Mouse (Mus musculus): ENCODE measurements around the gene Hist1h2bq.
"Not testable (repeated sequence)": the region's sequence is repeated elsewhere in the genome, so short reads cannot be mapped to it uniquely, and the experiment has no call there.

Gene Hist1h2bq

DNA sequence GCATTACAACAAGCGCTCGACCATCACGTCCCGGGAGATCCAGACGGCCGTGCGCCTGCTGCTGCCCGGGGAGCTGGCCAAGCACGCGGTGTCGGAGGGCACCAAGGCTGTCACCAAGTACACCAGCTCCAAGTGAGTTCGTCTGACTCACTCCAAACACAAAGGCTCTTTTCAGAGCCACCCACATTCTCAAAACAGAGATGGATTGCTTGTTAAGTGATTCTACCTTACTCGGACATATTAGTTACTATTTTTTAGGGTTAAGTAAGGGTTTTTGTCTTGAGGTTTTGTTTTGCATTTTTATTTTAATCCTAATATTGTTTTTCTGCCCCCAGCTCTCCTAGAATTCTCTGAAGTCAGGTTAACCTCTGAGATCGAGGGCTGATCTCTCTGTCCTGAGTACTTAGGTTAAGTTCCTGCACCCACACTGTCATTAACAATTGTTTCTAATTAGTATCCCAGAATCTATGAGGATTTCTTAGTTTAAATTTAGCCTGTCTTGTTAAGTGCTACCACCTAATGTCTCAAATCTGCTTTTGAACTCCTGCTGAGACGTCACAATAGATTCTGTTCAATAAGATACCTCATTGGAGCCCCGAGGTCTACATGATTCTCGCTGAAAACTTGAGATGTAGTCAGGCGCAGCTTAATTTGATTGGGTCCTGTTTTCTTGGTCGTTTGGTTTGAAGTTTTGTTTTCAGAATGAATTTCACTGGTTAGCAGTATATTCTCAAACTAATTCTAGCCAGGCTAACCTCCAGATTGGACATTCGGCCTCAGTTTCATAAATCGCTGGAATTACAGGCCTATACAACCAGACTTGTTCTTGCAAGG lies 22.0 kb downstream of the Hist1h2bq start:
- no peak for DNase-seq

DNA sequence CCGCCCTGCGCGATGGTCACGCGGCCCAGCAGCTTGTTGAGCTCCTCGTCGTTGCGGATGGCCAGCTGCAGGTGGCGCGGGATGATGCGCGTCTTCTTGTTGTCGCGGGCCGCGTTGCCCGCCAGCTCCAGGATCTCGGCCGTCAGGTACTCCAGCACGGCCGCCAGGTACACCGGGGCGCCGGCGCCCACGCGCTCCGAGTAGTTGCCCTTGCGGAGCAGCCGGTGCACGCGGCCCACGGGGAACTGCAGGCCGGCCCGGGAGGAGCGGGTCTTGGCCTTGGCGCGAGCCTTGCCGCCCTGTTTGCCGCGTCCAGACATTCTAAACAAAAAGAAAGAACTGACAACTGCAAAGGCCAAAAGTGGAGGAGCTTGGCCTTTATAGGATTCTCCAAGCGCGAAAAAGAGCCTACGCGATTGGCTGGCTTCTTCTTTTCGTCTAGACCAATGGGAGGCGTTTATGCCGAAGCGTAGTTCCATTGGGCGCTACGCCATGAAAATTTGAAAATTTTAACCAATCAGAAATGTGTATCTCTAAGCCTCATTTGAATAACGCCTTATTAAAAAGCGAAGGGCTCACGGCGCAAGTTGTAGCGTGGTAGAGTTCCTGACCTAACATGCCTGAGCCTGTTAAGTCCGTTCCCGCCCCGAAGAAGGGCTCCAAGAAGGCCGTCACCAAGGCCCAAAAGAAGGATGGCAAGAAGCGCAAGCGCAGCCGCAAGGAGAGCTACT lies 22.9 kb downstream of the Hist1h2bq start, which contains the start of the genes Hist1h2an and Hist1h2bp:
Hist1h2an (minus strand) TSS at position 320 of the 731 bp plus-strand sequence.
Hist1h2bp (plus strand) TSS at position 563 of the 731 bp plus-strand sequence.
- DNase-seq: peak; percentile 78

DNA sequence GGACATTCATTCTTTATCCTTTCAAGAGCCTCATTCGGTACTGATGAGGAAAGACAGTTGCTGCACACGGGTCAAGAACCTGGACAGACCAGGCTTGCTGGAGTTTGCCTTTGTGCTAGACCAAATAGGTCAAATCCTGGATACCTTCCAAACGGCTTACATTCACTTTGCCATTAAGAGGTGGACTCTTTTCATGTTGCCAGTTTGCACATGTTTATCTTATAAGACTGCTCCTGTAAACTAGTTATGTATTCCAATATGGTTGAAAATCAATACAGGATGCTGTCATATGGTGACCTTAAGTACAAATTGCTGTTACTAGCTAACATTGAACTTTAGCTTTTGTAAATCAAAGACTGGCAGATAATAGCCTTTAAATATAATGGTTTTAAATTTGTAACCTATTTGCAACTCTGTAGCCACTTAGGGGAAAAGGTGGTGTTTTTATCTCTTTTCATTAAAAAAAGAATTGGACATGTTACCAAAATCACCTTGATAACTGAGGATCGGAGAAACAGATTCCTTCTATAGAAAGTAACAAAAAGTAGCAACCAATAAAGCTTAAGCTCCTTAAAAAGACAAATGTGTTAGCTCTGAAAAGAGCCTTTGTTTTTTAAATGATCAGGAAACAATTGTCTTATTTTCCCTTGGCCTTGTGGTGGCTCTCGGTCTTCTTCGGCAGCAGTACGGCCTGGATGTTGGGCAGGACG lies 23.7 kb downstream of the Hist1h2bq start:
- no peak for DNase-seq

DNA sequence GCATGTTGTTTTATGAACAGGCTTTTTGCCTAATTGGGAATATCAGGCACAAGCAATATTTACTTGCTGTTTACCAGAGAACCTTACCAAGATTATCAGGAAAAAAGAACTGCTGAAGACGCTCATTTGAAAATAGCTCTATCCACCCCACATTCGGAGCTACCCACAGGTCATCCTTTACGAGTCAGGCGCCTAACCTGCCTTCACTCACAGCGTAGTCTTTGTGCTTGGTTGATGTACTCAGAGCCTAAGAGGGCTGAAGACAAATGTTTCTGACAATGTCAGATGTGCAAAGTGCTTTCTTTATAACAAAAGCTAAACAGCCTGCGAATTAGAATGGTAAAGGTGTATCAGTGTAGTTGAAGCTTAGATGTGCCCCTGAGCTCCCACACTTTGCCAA lies 25.7 kb downstream of the Hist1h2bq start:
- DNase-seq: no peak

DNA sequence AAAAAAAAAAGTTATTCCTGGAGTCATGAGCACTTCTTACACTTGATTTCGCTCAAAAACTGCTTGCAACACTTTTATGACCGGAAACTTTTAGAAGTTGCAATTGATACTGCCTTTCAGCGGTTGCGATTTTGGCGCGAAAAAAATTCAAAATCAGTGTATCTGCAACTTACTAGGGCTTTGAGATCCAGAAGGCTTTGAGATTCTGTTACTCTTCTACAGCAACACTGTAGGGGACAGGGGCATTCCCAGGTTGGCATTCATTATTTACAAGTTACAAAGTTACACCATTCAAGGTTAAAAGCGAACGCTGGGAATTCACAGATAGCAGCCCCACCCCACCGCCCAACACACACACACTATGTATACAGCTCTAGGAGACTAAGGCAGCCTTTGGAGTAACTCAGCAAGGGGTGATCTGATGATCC lies 26.2 kb downstream of the Hist1h2bq start:
- no peak for DNase-seq

DNA sequence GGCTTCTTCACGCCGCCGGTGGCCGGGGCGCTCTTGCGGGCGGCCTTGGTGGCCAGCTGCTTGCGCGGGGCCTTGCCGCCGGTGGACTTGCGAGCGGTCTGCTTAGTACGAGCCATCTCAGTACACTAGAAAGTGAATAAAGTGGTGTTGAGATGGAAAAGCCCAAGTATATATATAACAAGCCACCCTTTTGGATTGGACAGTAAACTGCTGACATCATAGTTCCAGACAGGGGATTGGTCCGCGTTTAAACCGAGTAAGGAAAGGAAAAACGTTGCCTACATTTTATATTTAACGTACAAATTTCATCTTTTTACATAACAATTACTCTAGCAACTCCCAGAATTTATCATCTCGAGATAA lies 26.8 kb downstream of the Hist1h2bq start, which contains the start of gene Hist1h3i:
Hist1h3i (minus strand) TSS at position 116 of the 363 bp plus-strand sequence.
- no peak for DNase-seq

DNA sequence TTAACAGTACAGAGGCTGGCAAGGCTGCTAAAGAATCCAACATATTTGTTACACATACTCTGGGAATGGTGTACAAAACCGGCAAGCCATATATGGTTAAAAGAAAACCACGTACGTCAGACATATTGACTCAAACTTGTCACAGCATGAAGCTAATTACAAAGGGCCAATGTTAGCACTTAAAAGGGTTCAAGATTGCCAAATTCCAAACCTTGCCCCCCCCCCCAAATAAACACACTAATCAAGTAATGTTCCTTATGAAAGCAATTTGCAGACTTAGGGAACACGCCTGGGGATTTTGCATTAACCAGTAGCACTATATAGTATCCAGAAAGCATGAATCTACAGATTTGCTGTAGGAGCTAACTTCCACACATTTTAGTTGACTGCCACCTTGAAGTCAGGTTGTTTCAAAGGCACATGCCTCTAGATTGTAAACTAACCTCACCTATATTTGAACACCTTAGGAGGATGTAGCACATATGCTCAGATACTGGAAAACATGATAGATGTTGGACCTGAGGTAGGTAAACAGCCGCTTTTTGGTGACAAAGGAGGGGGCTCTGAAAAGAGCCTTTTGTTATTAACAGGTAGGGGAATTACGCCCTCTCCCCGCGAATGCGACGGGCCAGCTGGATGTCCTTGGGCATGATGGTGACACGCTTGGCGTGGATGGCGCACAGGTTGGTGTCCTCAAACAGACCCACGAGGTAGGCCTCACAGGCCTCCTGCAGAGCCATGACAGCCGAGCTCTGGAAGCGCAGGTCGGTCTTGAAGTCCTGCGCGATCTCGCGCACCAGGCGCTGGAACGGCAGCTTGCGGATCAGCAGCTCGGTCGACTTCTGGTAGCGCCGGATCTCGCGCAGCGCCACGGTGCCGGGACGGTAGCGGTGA lies 27.4 kb downstream of the Hist1h2bq start:
- not testable (repeated sequence) for DNase-seq

DNA sequence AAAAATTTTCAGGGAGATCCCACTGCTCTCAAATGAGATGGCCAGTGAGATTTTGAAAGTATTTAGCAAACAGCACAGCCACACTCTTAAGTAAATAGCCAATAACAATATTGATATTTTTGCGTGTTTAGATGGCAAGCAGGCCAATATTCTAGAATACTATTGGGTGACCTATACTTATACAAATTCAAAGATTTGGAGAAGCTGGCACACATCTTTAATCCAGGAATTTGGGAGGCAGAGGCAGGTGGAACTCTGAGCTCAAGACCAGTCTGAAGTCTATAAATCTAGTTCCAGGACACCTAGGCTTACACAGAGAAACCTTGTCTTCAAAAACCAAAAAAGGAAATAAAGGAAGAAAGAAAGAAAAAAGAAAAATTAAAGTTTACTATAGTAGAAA lies 28.4 kb downstream of the Hist1h2bq start:
- no peak for DNase-seq

DNA sequence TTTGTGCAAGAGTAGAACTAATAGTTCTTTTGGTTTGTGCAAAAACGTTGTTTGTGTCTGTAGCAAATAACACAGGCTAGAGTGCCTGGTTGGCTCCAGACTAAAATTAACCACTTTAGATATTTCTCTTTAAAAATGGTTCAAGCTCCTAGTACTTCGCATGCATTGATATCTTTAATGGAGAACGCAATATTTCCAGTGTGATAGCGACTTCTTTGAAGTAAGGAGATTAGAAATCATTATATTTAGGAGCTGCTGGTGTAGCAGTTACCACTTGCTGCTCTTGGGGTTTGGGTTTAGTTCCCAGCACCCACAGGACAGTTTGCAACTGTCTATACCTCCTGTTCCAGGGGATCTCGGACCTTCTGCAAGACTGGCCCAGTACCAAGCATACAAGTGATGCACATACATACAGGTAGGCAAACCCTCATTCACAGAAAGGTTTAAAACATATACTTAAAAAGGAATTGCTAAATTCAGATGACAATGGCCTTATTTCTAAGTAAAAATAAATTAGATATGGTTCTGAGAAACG lies 28.9 kb downstream of the Hist1h2bq start:
- DNase-seq: no peak

DNA sequence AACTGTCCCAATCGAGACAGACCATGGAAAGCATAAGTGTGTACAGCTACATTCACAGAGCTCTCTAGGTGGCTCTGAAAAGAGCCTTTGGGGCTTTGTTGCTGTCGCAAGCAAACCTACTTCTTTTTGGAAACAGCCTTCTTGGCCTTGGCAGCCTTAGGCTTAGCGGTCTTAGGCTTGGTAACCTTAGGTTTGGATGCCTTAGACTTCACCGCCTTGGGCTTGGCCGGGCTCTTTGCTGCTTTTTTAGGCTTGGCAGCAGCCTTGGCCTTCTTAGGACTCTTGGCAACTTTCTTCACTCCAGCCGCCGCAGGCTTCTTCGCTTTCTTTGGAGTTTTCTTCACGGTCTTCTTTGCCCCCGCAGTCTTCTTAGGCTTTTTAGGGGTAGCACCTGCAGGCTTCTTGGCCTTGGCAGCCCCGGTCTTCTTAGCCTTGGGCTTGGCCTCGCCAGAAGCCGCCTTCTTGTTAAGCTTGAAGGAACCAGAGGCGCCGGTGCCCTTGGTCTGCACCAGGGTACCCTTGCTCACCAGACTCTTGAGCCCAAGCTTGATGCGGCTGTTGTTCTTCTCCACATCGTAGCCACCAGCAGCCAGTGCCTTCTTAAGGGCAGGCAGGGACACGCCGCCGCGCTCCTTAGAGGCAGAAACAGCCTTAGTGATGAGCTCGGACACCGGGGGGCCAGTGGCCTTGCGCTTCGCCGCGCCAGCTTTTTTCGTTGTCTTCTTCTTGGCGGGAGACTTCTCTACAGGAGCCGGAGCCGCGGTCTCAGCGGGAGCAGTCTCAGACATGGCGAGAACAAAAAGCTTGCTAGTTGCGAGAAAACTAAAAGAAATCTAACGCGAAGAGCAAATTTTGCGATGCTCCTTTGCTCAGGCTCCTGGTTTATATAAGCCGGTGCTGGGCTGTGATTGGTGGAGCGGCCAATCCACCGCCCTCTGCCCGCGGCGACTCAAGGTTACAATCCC lies 29.9 kb downstream of the Hist1h2bq start, which contains the start of gene Hist1h1b:
Hist1h1b (minus strand) TSS at position 859 of the 965 bp plus-strand sequence.
- no peak for DNase-seq

DNA sequence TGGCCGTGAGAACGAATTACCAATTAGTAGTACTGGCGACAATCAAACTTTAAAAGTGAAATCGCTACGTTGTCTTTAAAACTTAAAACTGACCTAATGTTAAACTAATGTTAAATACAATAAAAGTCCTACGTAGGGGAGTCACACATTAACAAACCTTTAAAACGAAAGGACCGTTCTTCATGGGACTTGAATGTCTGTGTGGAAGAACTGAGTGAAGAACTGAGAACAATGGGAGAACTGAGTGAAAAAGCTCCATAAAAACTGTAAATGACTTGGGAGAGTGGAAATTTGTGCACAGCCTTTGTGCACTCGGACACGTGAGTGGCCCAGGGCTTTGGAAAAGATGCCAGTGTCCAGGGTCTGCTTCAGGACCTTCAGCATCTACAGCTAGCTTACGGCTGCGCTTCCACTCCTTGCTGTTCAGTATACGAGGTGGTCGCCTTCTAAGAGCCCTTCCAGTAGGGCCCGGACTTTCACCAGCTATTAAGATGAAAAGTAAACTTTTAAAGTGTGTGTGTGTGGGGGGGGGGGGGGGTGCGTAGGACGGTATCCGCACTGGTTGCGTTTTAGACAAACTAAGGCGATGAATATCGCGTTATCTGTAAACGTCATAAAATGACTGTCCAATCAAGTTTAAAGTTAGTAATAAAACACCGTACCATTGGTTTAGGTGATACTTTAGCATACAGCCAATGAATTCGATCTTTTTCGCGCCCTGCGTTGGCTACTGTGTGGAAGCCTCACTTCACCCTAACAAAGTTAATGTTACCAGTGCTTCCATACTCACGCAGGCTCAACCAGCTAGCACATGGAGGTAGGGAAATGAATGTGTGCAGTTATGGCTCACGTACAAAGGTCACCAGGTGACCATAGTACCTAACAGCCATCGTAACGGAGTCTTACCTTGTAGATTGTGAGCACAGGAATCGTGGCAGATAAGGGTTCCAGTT lies 30.9 kb downstream of the Hist1h2bq start:
- DNase-seq: peak; percentile 17

All from kidney, adult 11 months (tissue).